Mouse (Mus musculus): ENCODE measurements at regions not wholly inside any gene's neighbourhood (a gene's known extent, or its start where the extent isn't known, plus 50 kb on each side); places are given as distances from the start of the nearest gene placed in this dataset.

GRCm38 (mm10) chr3:57033021-57033420, 268.8 kb downstream of the Tm4sf1 start:
- TF ChIP-seq CTCF (IDR thresholded peaks at IDR 0.05; ENCODE audit: extremely low read depth, insufficient read depth, low read length) (no peak), POLR2A (IDR thresholded peaks at IDR 0.05; ENCODE audit: extremely low read depth, insufficient read depth, low read length) (no peak)
